Mouse (Mus musculus) kidney, adult 2 months (tissue): ENCODE results near the gene Tcp1. TPM values are rescaled to one million over a fixed set of nuclear protein-coding genes. Genes with fewer than 3 reads are reported as not detected.
"Not testable (repeated sequence)": the region's sequence is repeated elsewhere in the genome, so short reads cannot be mapped to it uniquely, and the experiment has no call there.

Source experiments
- DNase-seq: peaks from one replicate; pipeline ENCODE4 v3.0.0; 2021
- H3K27ac ChIP-seq: fragments of 200-500 bp; 2 replicates; pipeline ENCODE4 v1.5.1; 2012; ENCODE audit warnings: low read depth, low read length, control low read depth, inconsistent platforms; ENCODE audit not compliant: insufficient read depth
- H3K27me3 ChIP-seq: fragments of 200-500 bp; replicated peaks from 2 replicates; pipeline ENCODE4 v1.6.1; 2012; ENCODE audit warnings: mild to moderate bottlenecking, moderate library complexity, low read length, inconsistent platforms; ENCODE audit not compliant: control insufficient read depth, insufficient read depth
- H3K36me3 ChIP-seq: fragments of 200-500 bp; 2 replicates; pipeline ENCODE4 v1.6.1; 2012; ENCODE audit warnings: mild to moderate bottlenecking, moderate library complexity, low read length, inconsistent platforms; ENCODE audit not compliant: control insufficient read depth, insufficient read depth
- H3K4me1 ChIP-seq: fragments of 200-500 bp; 2 replicates; pipeline ENCODE4 v1.6.1; 2011; ENCODE audit warnings: low read length; ENCODE audit not compliant: control insufficient read depth, insufficient read depth
- H3K4me3 ChIP-seq: fragments of 200-500 bp; 2 replicates; pipeline ENCODE4 v1.5.1; 2011; ENCODE audit warnings: mild to moderate bottlenecking, low read depth, low read length, control low read depth; ENCODE audit not compliant: insufficient read depth
- CTCF ChIP-seq: fragments of 200-500 bp; conservative IDR thresholded peaks from 2 replicates; pipeline ENCODE4 v1.5.1; 2011; ENCODE audit warnings: low read depth, mild to moderate bottlenecking, control low read depth, low read length, moderate library complexity, mixed read lengths; ENCODE audit not compliant: insufficient read depth, insufficient read length
- POLR2A ChIP-seq: fragments of 200-500 bp; IDR thresholded peaks from one replicate; pipeline ENCODE4 v1.6.1; 2011; ENCODE audit warnings: low read depth, low read length, control low read depth
- WGBS: fragments of 180-500 bp; shearing (Covaris S2); methylation state at CpG from one replicate; pipeline ENCODE4 v1.1.7; 2018; 5-methylcytosine and 5-hydroxymethylcytosine counted together
- polyA plus RNA-seq: library from polyadenylated mRNA; depleted of rRNA; stranded (reverse); fragments of >200 nt; gene quantifications from 2 replicates; pipeline ENCODE4 v1.2.3, GENCODE M21; 2012; rRNA removed

Gene Tcp1
- polyA plus RNA-seq, 1 experiment, result 78.4 TPM

GRCm38 (mm10) chr17:12949669-12950068 is 34.2 kb downstream of the Tcp1 start:
- no peaks in the 10 kb centered on the region for H3K27me3 ChIP-seq
- H3K4me1 ChIP-seq, result peaks cover 5% of the 10 kb centered on the region; the same call in 1 of the 2 replicates
- no peaks in the 10 kb centered on the region; the same call in 1 of the 2 replicates for H3K36me3 ChIP-seq
- WGBS, result 81% methylated on average over 5 of the region's 5 CpGs
- no peak for DNase-seq
- TF ChIP-seq CTCF (no peak), POLR2A (no peak)
- no peak overlapping the region for H3K27ac ChIP-seq
- H3K4me3 ChIP-seq, result no peak overlapping the region

DNA sequence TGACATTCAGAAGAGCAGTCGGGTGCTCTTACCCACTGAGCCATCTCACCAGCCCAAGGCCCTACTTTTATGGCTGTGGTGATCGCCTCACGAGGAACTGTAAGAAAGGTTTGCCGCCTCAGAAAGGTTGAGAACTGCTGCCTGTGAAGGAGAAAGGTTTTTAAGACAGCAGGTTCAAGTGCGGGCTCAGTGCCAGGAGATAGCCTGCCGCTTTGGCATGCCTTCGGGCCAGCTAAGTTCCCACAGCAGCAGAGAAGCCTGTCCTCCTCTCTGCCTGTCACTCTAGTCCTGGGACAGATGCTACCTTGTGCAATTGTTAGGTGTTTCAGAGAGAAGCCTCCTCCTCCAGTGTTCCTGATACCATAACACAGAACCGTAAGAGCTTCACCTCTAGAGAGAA is 41.2 kb downstream of the Tcp1 start:
- DNase-seq, result peak; percentile 48
- TF ChIP-seq CTCF (no peak), POLR2A (no peak)
- Histone ChIP-seq H3K36me3 (no peaks in the 10 kb centered on the region; the same call in 1 of the 2 replicates), H3K27me3 (no peaks in the 10 kb centered on the region), H3K27ac (no peak overlapping the region), H3K4me1 (peaks cover 10% of the 10 kb centered on the region; the same call in 1 of the 2 replicates), H3K4me3 (no peak overlapping the region)
- WGBS, result 74% methylated on average over 8 of the region's 8 CpGs

GRCm38 (mm10) chr17:12959377-12959776 is 43.9 kb downstream of the Tcp1 start:
- H3K36me3 ChIP-seq, DNase-seq, H3K4me1 ChIP-seq, H3K27ac ChIP-seq, H3K27me3 ChIP-seq, H3K4me3 ChIP-seq: not testable (repeated sequence)
- WGBS, result 31% methylated on average over 1 of the region's 2 CpGs

GRCm38 (mm10) chr17:12960331-12960873 is 44.9 kb downstream of the Tcp1 start, which contains the start of gene Acat2:
Gene Acat2, minus strand, starts transcription at chr17:12960747.
- Histone ChIP-seq H3K27ac (peak within 1 kb of the TSS; percentile 78), H3K4me1 (peaks cover 6% of the 10 kb centered on the region; the same call in 1 of the 2 replicates), H3K27me3 (no peaks in the 10 kb centered on the region), H3K36me3 (no peaks in the 10 kb centered on the region), H3K4me3 (peak within 1 kb of the TSS; percentile 83)
- under 1% methylated on average over 42 of the region's 42 CpGs for WGBS
- DNase-seq, result peak; percentile 96
- peak; percentile 94 for TF ChIP-seq POLR2A
- no peak for TF ChIP-seq CTCF

- peak; percentile 87 for DNase-seq
- Histone ChIP-seq H3K27me3 (no peaks in the 10 kb centered on the region), H3K27ac (peak overlapping the region; percentile 87), H3K4me1 (peaks cover 6% of the 10 kb centered on the region; the same call in 1 of the 2 replicates), H3K4me3 (no peak overlapping the region), H3K36me3 (peaks cover 2% of the 10 kb centered on the region; the same call in 1 of the 2 replicates)
- 51% methylated on average over 3 of the region's 3 CpGs for WGBS
- TF ChIP-seq CTCF (no peak), POLR2A (no peak)
Observed at GRCm38 (mm10) chr17:12963476-12963875, 48.0 kb downstream of the Tcp1 start.

- Histone ChIP-seq H3K27me3 (no peaks in the 10 kb centered on the region), H3K4me1 (no peaks in the 10 kb centered on the region; the same call in 1 of the 2 replicates), H3K36me3 (peaks cover 9% of the 10 kb centered on the region), H3K27ac (no peak overlapping the region), H3K4me3 (no peak overlapping the region)
- 82% methylated on average over 2 of the region's 2 CpGs for WGBS
- no peak for TF ChIP-seq CTCF
- no peak for TF ChIP-seq POLR2A
- no peak for DNase-seq
Observed at GRCm38 (mm10) chr17:12967173-12967572, 51.7 kb downstream of the Tcp1 start.

- DNase-seq, result no peak
- peaks cover 12% of the 10 kb centered on the region for H3K36me3 ChIP-seq
- 77% methylated on average over 2 of the region's 2 CpGs for WGBS
- no peak for TF ChIP-seq CTCF
- TF ChIP-seq POLR2A, result no peak
- peaks cover 4% of the 10 kb centered on the region; the same call in 1 of the 2 replicates for H3K4me1 ChIP-seq
- H3K27me3 ChIP-seq, result no peaks in the 10 kb centered on the region
- no peak overlapping the region for H3K27ac ChIP-seq
- H3K4me3 ChIP-seq, result no peak overlapping the region
Observed at GRCm38 (mm10) chr17:12973851-12974250, 58.4 kb downstream of the Tcp1 start.

Other genes starting within 250 kb of the Tcp1 start
- gene Slc22a1, start 239.9 kb upstream of the Tcp1 start, polyA plus RNA-seq, result 468 and 516 TPM in 2 replicates
- 24.8 and 27.0 TPM in 2 replicates for gene Igf2r, start 146.0 kb upstream of the Tcp1 start, polyA plus RNA-seq
- gene Mas1, start 47.6 kb upstream of the Tcp1 start, polyA plus RNA-seq, result 0.48 and 1.4 TPM in 2 replicates
- 0.31 and 0.52 TPM in 2 replicates for gene Mrgprh, start 39.7 kb upstream of the Tcp1 start, polyA plus RNA-seq
- gene Pnldc1, start 5.5 kb upstream of the Tcp1 start, polyA plus RNA-seq, result 1.7 and 2.1 TPM in 2 replicates
- 46.1 and 48.9 TPM in 2 replicates for gene Mrpl18, start 644 bp downstream of the Tcp1 start, polyA plus RNA-seq
- 8.4 and 10.3 TPM in 2 replicates for gene Acat3, start 24.9 kb downstream of the Tcp1 start, polyA plus RNA-seq
- gene Acat2, start 45.0 kb downstream of the Tcp1 start, polyA plus RNA-seq, result 44.3 and 54.3 TPM in 2 replicates
- 17.3 and 23.9 TPM in 2 replicates for gene Wtap, start 78.5 kb downstream of the Tcp1 start, polyA plus RNA-seq
- 731 and 1,146 TPM in 2 replicates for gene Sod2, start 91.1 kb downstream of the Tcp1 start, polyA plus RNA-seq
- gene Gpr31b, start 136.6 kb downstream of the Tcp1 start, polyA plus RNA-seq, result 0.11 and 0.22 TPM in 2 replicates
- gene Tcp10b, start 145.4 kb downstream of the Tcp1 start, polyA plus RNA-seq, result 0.14 and 0.42 TPM in 2 replicates
- 0.04 TPM in 1 of 2 replicates, not detected in the other for gene Unc93a, start 216.1 kb downstream of the Tcp1 start, polyA plus RNA-seq